Mouse (Mus musculus) gastrocnemius, postnatal 10 days (tissue): ENCODE results near the gene Gm20509. TPM values are rescaled to one million over a fixed set of nuclear protein-coding genes. Genes with fewer than 3 reads are reported as not detected.
"Not testable (repeated sequence)": the region's sequence is repeated elsewhere in the genome, so short reads cannot be mapped to it uniquely, and the experiment has no call there.

Experiments
- DNase-seq: peaks from one replicate; pipeline ENCODE4 v3.0.0; 2021; ENCODE audit warnings: mixed read lengths
- total RNA-seq, 2 experiments: library from RNA; stranded (reverse); gene quantifications; 2 replicates each; pipeline ENCODE4 v1.2.3; 2021

Gm20509 gene
- total RNA-seq, 2 experiments from 2014 or later, result not detected

- peak; percentile 57 for DNase-seq
Measured at GRCm38 (mm10) chr9:73103159-73103879, 1.0 kb downstream of the Gm20509 start.

DNA sequence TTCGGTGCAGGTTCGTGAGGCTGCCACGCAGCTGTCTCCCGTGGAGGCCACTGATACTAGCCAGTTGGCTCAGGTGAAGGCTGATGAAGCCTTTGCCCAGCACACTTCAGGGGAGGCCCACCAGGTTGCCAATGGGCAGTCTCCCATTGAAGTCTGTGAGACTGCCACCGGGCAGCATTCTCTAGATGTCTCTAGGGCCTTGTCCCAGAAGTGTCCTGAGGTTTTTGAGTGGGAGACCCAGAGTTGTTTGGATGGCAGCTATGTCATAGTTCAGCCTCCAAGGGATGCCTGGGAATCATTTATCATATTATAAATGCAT is 1.6 kb downstream of the Gm20509 start:
- no peak for DNase-seq

- no peak for DNase-seq
Measured at GRCm38 (mm10) chr9:73105141-73105540, 2.9 kb downstream of the Gm20509 start.

DNA sequence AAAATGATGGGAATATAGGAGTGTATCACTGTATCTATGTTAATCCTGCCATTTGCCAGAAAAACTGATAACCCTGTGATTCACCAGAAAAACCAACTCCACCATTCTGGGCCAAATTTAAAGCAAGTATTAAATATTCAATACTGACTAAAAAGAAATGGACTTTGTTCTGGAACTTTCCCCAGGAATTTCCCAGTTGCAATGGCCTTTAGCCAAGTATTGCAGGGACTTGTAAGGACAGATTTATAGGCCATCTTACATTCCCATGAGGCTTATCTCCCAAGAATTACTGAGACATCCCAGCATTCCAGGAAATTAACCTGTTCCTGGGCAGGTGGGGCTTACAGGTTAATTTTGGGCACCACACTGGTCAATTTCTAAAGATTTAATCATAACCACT is 3.5 kb downstream of the Gm20509 start:
- DNase-seq, result no peak

- DNase-seq, result peak; percentile 66
Measured at GRCm38 (mm10) chr9:73112919-73113906, 10.9 kb downstream of the Gm20509 start, which contains the start of gene Rsl24d1. Gene Rsl24d1, plus strand, starts transcription at chr9:73113426.

- not testable (repeated sequence) for DNase-seq
Measured at GRCm38 (mm10) chr9:73116704-73117103, 14.4 kb downstream of the Gm20509 start.

DNA sequence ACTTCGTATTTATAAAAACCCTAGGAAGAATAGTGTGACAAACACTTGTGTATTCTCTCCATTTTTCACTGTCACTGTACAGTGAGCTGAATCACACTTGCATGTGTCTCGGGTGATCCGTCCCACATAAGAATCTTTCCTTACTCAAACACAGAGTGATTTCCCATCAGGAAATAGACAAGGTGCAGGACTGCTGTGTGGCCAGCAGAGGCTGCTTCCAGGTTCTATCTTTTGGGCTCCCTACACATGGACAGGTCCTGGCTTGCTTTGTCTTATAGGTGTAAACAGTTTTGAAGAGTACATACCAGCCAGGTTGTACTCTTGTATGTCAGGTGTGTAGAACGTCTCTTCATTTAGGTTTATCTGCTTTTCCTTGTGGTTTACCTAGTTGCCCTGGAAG is 15.7 kb downstream of the Gm20509 start:
- DNase-seq, result no peak

DNA sequence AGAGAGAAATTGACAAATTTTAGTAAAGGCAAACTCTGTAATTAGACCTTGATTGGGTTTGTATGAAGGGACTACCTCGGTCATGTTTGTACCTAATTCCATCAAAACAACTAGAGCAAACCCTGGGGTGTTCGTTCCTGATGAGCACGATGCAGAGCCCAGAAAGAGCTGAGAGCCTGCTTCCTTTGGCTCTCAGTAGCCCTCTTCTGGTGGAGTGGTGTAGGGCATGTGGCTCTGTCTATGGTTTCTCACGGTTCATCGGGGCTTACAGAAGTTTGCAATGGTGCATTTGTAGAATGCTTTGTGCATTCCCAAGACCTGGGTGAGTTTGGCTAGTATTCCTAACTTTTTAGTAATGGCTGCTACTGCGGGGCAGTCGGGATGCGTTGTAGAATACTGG is 19.5 kb downstream of the Gm20509 start:
- no peak for DNase-seq

GRCm38 (mm10) chr9:73125043-73125570 is 22.8 kb downstream of the Gm20509 start:
- no peak for DNase-seq

DNA sequence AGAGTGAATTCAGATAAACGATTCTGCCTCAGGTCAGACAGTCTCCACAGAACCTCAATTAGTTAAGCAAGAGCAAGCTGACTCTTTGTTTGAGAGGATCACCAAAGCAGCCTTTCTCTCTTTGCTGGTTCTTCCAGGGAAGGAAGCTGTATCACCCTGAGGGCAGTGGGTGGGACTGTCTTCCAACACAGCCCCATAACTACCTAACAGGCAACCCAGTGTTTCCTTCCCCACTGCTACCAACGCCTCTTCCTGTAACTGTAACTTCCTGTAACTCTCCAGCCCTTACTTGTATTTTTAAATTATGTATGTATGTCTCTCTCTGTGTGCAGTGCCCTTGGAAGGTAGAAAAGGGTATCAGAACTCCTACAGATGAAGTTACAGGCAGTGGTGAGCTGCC is 25.2 kb downstream of the Gm20509 start:
- DNase-seq, result no peak

DNA sequence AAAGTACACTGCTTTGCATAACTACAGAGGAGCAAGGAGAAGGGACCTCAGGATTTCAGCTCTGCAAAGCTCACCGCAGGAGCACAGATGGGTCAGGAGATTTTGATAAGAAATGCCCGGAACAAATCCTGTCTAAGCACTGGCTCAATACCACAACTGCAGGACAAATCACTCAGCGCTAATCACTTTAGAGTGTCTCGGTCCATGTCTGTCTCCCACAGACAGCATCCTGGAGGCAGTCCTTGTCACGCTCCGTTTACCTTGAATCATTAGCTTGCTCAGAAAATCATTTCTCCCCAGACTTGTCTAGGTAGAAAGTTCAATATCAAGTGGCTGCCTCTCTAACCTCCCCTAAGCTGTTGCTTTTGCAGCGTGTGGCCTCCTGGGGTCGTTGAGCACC is 27.6 kb downstream of the Gm20509 start:
- DNase-seq, result no peak

DNA sequence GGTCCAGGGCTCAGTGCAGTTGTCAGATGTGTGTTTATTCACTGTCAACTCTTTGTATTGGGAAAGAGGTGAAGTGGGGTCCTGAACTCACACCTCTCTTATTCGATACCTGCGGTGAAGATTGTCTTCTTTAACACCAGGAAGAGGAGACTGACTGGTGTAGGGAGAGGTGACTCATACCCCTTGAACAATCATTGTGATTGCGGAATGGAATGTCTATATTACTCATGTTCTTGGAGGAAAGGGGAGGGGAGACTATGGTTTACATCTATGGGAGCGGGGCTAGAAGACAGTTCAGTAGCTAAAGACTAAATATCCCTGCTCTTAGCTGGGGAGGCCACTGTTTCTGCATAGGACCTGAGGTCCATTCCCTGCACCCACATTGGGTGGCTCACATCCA is 28.3 kb downstream of the Gm20509 start:
- no peak for DNase-seq

GRCm38 (mm10) chr9:73137341-73137886 is 35.1 kb downstream of the Gm20509 start:
- DNase-seq, result no peak

DNA sequence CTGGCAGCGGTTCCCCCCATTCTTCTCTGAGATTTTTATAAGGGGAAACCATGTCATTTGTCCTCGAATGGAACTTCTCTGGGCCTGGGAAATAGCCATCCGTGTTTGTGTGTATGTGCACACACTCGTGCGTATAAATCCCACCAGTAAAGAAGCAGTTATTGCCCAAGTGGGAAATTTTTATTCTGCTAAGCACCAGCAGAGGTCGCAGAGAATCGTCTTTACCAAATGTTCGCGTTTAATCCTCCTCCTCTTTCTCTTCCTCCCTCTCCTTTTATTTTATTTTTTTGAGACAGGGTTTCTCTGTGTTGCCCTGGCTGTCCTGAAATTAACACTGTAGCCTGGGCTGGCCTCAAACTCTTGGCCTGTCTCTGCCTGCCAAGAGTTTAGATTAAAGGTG is 52.1 kb downstream of the Gm20509 start:
- DNase-seq, result no peak

DNA sequence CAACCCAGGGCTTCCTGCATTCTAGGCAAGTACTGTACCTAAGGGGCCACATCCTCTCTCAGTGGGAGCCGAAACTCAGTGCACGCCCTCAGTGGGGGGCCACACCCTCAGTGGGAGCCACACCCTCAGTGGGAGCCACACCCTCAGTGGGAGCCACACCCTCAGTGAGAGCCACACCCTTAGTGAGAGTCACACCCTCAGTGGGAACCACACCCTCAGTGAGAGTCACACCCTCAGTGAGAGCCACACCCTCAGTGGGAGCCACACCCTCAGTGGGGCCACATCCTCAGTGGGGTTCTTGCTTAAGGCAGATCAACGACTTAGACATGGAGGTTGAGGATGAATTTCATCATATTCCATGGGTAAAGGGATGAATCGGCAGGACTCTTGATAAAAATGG is 55.7 kb downstream of the Gm20509 start:
- DNase-seq, result no peak

- DNase-seq, result no peak
Measured at GRCm38 (mm10) chr9:73159265-73159664, 57.0 kb downstream of the Gm20509 start.

DNA sequence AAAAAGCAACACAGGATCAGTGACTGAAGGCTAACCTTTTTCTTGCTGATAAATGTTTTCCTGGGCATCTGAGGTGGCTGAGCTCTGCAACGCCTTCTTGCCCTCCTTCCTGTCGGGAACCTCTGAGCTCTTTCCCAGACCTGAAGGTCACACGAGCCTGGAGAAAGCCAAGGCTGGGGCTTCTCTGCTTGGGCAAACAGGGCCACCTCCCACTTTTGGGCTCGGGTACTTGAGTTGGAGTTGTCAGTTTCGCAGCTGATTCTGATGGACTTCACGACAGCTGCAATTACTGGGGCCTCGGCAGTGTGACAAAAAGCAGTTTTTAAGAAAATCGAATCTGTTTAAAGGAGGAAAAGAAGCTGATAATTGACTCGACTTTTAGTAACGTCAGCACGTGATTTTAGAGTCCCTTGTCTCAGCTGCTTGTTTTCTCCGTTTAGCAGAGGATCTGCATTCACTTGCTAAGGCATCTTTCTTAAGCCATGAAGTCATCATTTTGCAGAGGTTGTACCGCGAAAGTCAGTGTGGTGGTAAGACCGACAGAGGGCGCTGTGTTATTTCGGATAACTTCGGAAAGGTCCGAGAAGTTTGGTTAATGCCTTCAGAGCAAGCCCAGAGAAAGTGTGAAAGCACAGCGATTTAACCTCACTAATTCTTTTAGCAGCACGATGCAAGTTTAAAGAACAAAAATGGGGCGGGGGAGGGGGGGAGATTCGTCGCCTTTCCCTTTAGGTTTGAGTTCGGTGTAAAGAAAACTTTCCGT is 60.5 kb downstream of the Gm20509 start:
- DNase-seq, result peak; percentile 76

DNA sequence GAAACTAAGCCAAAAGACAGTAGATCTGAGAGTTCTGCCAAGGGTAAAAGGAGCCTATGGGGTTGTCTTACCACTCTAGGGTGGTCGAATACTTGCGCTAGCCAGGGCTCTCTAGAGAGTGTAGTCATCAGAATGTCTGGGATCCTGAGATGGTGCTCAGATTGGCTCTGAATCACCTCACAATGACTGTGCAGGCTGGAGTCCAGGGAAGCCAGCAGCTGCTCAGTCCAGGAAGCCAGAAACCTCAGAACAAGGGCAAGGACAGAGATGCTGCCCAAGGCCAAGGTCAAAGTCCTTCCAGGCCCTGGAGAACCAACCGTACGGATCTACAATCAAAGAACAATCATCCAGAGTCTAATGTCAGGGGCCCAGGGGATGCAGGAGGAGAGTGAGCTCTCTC is 63.4 kb downstream of the Gm20509 start:
- no peak for DNase-seq
